8 mouse cellular contexts compared by ENCODE assay signal in the genomic region with DNA sequence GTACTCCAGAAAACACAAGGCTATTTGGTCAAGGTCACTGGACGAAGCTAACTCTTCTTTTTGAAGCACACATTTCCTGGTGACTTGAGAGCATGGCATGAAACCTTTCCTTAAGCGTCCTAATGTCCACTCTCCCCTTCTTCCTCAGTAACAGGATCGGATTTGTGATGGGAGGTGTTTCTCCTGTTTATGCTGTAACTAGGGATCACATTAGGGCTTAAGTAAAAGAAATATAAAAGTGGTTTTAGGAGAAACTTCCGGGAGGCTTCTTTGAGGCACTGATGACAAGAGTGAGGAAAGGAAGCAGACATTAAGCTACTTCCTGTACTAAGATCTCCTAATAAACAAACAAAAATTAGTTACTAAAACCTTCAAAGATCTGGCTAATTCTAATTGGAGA. TPM values are rescaled to one million over a fixed set of nuclear protein-coding genes. Genes with fewer than 3 reads are reported as not detected.
A peak's percentile ranks its signal among the peaks of the same experiment; 100 is the strongest.
DNase-seq lines count a peak whose midpoint lies in the region; ATAC-seq and TF ChIP-seq lines count a peak whose summit lies in the region.

No protein-coding gene starts in this region.

- H3K9me3 ChIP-seq in lung, postnatal 0 days (ENCODE audit: low read length) = no peaks in the 10 kb centered on the region
- no peaks in the 10 kb centered on the region for H3K9me3 ChIP-seq in embryonic facial prominence, embryonic 14.5 days (ENCODE audit: control insufficient read depth, low read length)
- H3K9me3 ChIP-seq in midbrain, postnatal 0 days (ENCODE audit: low read length) = no peaks in the 10 kb centered on the region

- H3K36me3 ChIP-seq in lung, postnatal 0 days (ENCODE audit: insufficient read depth, low read length) = no peaks in the 10 kb centered on the region
- no peaks in the 10 kb centered on the region for H3K36me3 ChIP-seq in embryonic facial prominence, embryonic 14.5 days (ENCODE audit: control insufficient read depth, insufficient read depth, low read length)
- no peaks in the 10 kb centered on the region for H3K36me3 ChIP-seq in midbrain, postnatal 0 days (ENCODE audit: insufficient read depth, low read length)

- peak overlapping the region; percentile 80 for H3K4me2 ChIP-seq in lung, postnatal 0 days (replicated peaks; ENCODE audit: low read depth, low read length)
- H3K4me2 ChIP-seq in embryonic facial prominence, embryonic 14.5 days (ENCODE audit: low read depth, low read length) = peak overlapping the region; percentile 84
- peak overlapping the region; percentile 93 for H3K4me2 ChIP-seq in midbrain, postnatal 0 days (ENCODE audit: low read depth, low read length, poor library complexity, severe bottlenecking)

- ATAC-seq in lung, postnatal 0 days = peak; percentile 10; the same call in 1 of the 2 replicates
- ATAC-seq in embryonic facial prominence, embryonic 14.5 days (ENCODE audit: low read depth) = no peak
- no peak for ATAC-seq in midbrain, postnatal 0 days (ENCODE audit: low FRiP score)

- peak overlapping the region; percentile 90 for H3K9ac ChIP-seq in lung, postnatal 0 days (replicated peaks; ENCODE audit: low read depth)
- H3K9ac ChIP-seq in embryonic facial prominence, embryonic 14.5 days (ENCODE audit: low read depth, low read length) = peak overlapping the region; percentile 77
- H3K9ac ChIP-seq in midbrain, postnatal 0 days (replicated peaks; ENCODE audit: low read length, poor library complexity, severe bottlenecking) = peak overlapping the region; percentile 68

- peak overlapping the region; percentile 81 for H3K4me3 ChIP-seq in lung, postnatal 0 days (ENCODE audit: low read depth, low read length)
- peak overlapping the region; percentile 76 for H3K4me3 ChIP-seq in embryonic facial prominence, embryonic 14.5 days (ENCODE audit: low read depth, low read length)
- H3K4me3 ChIP-seq in midbrain, postnatal 0 days (ENCODE audit: low read depth, low read length) = peak overlapping the region; percentile 69

- H3K27me3 ChIP-seq in lung, postnatal 0 days (replicated peaks; ENCODE audit: insufficient read depth, low read length) = no peaks in the 10 kb centered on the region
- H3K27me3 ChIP-seq in embryonic facial prominence, embryonic 14.5 days (replicated peaks; ENCODE audit: control insufficient read depth, insufficient read depth, low read length) = no peaks in the 10 kb centered on the region
- no peaks in the 10 kb centered on the region for H3K27me3 ChIP-seq in midbrain, postnatal 0 days (ENCODE audit: insufficient read depth, low read length)

- peaks cover 7% of the 10 kb centered on the region; the same call in 1 of the 2 replicates for H3K4me1 ChIP-seq in lung, postnatal 0 days (ENCODE audit: insufficient read depth, low read depth, low read length)
- H3K4me1 ChIP-seq in embryonic facial prominence, embryonic 14.5 days (ENCODE audit: control insufficient read depth, insufficient read depth, low read length) = 0 out of 2 replicates have a peak, but pooled peaks cover 6% of the 10 kb centered on the region
- H3K4me1 ChIP-seq in midbrain, postnatal 0 days (ENCODE audit: insufficient read depth, low read length) = no peaks in the 10 kb centered on the region

- H3K27ac ChIP-seq in lung, postnatal 0 days (ENCODE audit: low read length) = peak overlapping the region; percentile 88
- peak overlapping the region; percentile 57 for H3K27ac ChIP-seq in embryonic facial prominence, embryonic 14.5 days (replicated peaks; ENCODE audit: low read depth, low read length)
- H3K27ac ChIP-seq in midbrain, postnatal 0 days (ENCODE audit: low read depth, low read length) = no peak overlapping the region

- TF ChIP-seq EP300 in lung, postnatal 0 days (IDR thresholded peaks at IDR 0.05) = no peak; the same call in 1 of the 2 replicates

- WGBS in lung, postnatal 0 days = 2% methylated on average over 4 of the region's 4 CpGs
- 8% methylated on average over 4 of the region's 4 CpGs for WGBS in embryonic facial prominence, embryonic 14.5 days
- WGBS in midbrain, postnatal 0 days = 4% methylated on average over 4 of the region's 4 CpGs

- no peak for TF ChIP-seq CTCF in lung, postnatal 0 days (IDR thresholded peaks at IDR 0.05)
- TF ChIP-seq CTCF in midbrain, postnatal 0 days (IDR thresholded peaks at IDR 0.05) = no peak

- DNase-seq in lung, postnatal 0 days (ENCODE audit: low spot score) = peak; percentile 62
- DNase-seq in lung, postnatal 14 days = no peak
- no peak for DNase-seq in embryonic facial prominence, embryonic 14.5 days (ENCODE audit: low spot score)
- peak; percentile 3 for DNase-seq in hindlimb bud, embryonic 11.5 days (ENCODE audit: extremely low spot score, low read depth, low spot score)
- no peak for DNase-seq in midbrain, postnatal 0 days (ENCODE audit: low spot score)
- no peak for DNase-seq in testis, postnatal 10 days (ENCODE audit: low spot score)
- no peak for DNase-seq in cerebellum, postnatal 4 days (ENCODE audit: low spot score in 2 of 2)
- DNase-seq in kidney, postnatal 25 days = no peak

RNA-seq across cellular contexts. Expression of gene Cgrrf1, which starts 0.6 kb away (rescaled TPM):
- 54.6 and 54.8 TPM in 2 replicates for polyA plus RNA-seq in lung, postnatal 0 days (2015; fragmentation: Nextera tagmentation; extraction: Ambion mirVana)
- polyA plus RNA-seq in embryonic facial prominence, embryonic 14.5 days (2014; fragmentation: Nextera tagmentation; extraction: Ambion mirVana) = 27.9 and 28.7 TPM in 2 replicates
- total RNA-seq in midbrain, postnatal 0 days (2014; rRNA removed) = 25.6 and 36.0 TPM in 2 replicates
- polyA plus RNA-seq in midbrain, postnatal 0 days (2015; fragmentation: Nextera tagmentation; extraction: Ambion mirVana) = 24.4 and 24.5 TPM in 2 replicates

RNA-seq across cellular contexts. Expression of gene Gmfb, which starts 9.3 kb away (rescaled TPM):
- polyA plus RNA-seq in lung, postnatal 0 days (2015; fragmentation: Nextera tagmentation; extraction: Ambion mirVana) = 42.1 and 47.8 TPM in 2 replicates
- 85.7 and 90.0 TPM in 2 replicates for polyA plus RNA-seq in embryonic facial prominence, embryonic 14.5 days (2014; fragmentation: Nextera tagmentation; extraction: Ambion mirVana)
- total RNA-seq in midbrain, postnatal 0 days (2014; rRNA removed) = 151 and 187 TPM in 2 replicates
- 124 and 128 TPM in 2 replicates for polyA plus RNA-seq in midbrain, postnatal 0 days (2015; fragmentation: Nextera tagmentation; extraction: Ambion mirVana)

RNA-seq across cellular contexts. Expression of gene Cnih1, which starts 43.1 kb away (rescaled TPM):
- 133 and 137 TPM in 2 replicates for polyA plus RNA-seq in lung, postnatal 0 days (2015; fragmentation: Nextera tagmentation; extraction: Ambion mirVana)
- polyA plus RNA-seq in embryonic facial prominence, embryonic 14.5 days (2014; fragmentation: Nextera tagmentation; extraction: Ambion mirVana) = 214 and 219 TPM in 2 replicates
- total RNA-seq in midbrain, postnatal 0 days (2014; rRNA removed) = 91.7 and 104 TPM in 2 replicates
- 207 and 218 TPM in 2 replicates for polyA plus RNA-seq in midbrain, postnatal 0 days (2015; fragmentation: Nextera tagmentation; extraction: Ambion mirVana)

RNA-seq across cellular contexts. Expression of gene Samd4, which starts 51.4 kb away (rescaled TPM):
- 6.3 and 7.9 TPM in 2 replicates for polyA plus RNA-seq in lung, postnatal 0 days (2015; fragmentation: Nextera tagmentation; extraction: Ambion mirVana)
- 8.2 and 9.6 TPM in 2 replicates for polyA plus RNA-seq in embryonic facial prominence, embryonic 14.5 days (2014; fragmentation: Nextera tagmentation; extraction: Ambion mirVana)
- 16.0 and 19.8 TPM in 2 replicates for total RNA-seq in midbrain, postnatal 0 days (2014; rRNA removed)
- 4.4 and 5.1 TPM in 2 replicates for polyA plus RNA-seq in midbrain, postnatal 0 days (2015; fragmentation: Nextera tagmentation; extraction: Ambion mirVana)

Comparison
In these comparisons a context has a peak if more than half of its experiments do, and no peak if none do; other contexts are left out.
1. DNase-seq: peak in lung, postnatal 0 days (single experiment) and hindlimb bud, embryonic 11.5 days (single experiment); none in lung, postnatal 14 days (single experiment), embryonic facial prominence, embryonic 14.5 days (single experiment), midbrain, postnatal 0 days (single experiment), testis, postnatal 10 days (single experiment), cerebellum, postnatal 4 days (0 of 2) and kidney, postnatal 25 days (0 of 2).
2. Peak in every context shown above with its lines, with median percentiles within 50 percentile points of each other: H3K4me2 ChIP-seq, H3K4me3 ChIP-seq and H3K9ac ChIP-seq.